Mouse (Mus musculus) spleen, postnatal 36 days (tissue): Measurements from ENCODE around the gene 2310022A10Rik.
"Not testable (repeated sequence)": the region's sequence is repeated elsewhere in the genome, so short reads cannot be mapped to it uniquely, and the experiment has no call there.

ENCODE experiments used
- DNase-seq, 2 experiments: peaks; one replicate each; pipeline ENCODE4 v3.0.0; 2022; ENCODE audit warnings: low spot score in 2 of 2, mixed read lengths in 1 of 2

2310022A10Rik gene

DNA sequence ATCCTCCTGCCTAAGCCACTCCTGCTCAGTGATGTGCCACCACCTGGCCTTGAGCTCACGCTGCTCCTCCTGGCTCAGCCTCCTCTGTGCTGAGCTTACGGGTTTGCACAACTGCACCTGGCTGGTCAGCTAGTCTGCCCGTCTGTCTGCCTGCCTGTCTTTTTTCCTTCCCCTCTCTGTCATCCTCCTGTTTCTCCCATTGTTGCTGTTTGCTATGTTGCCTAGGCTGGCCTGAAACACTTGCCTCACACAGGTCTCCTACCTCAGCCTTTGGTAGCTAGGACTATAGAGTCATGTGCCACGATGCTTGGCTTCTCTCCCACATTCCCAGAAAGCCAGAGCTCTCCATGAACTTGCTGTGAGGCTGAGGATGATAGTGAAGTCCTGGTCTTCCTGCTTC, 59.9 kb downstream of the 2310022A10Rik start:
- no peak for DNase-seq

DNA sequence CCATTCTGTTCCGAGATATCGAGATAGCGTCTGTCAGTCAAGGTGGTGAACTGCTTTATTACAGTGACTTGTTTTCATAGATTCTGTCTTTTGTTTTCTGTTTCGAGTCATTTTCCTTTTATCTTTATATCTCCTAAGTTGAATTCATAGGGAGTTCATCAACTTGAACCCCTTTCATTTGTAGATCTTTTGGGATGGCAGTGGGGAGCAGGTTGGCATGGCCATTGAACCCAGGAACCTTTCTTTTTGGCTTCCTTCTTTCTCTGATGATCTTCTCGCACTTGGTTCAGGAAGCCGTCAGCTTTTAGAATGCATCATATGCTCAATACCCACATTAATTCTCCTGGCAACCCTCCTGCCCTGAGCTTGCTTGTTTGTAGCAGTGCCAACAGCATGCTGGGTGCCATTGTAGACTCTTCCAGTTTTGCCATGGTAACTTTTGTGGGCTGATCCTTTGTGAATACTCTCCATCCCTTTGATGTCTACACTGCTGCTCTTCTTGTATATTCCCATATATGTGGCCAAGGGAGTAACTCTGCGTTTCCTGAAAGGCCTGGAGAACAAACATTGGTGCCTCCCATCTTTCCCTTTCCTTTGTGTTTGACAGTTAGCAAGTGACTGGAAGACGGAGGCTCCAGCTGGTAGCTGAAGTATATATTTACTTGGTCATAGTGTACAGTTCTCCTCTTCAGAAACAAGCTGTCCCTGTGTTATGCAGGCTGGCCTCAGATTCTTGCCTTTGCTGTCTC, 60.9 kb downstream of the 2310022A10Rik start:
- DNase-seq = no peak

DNA sequence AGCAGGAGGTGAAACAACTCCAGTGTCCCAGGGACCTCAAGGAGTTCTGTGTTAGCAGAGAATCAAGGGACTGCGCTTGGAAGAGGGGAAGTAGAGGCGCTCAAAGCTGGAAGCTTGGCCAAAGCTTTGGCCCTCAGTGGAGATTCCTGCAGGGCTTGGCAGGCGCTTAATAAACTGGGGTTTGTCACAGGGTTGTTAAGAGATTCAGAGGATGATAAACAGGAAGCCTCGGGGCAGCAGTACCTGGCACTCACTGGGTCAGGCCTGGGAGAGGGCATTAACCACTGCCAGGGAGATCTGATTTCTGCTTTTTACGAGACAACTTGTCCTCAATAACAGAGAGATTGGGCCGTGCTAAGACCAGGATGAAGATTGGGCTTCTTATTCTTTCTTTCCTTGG, 68.0 kb downstream of the 2310022A10Rik start:
- no peak for DNase-seq

DNA sequence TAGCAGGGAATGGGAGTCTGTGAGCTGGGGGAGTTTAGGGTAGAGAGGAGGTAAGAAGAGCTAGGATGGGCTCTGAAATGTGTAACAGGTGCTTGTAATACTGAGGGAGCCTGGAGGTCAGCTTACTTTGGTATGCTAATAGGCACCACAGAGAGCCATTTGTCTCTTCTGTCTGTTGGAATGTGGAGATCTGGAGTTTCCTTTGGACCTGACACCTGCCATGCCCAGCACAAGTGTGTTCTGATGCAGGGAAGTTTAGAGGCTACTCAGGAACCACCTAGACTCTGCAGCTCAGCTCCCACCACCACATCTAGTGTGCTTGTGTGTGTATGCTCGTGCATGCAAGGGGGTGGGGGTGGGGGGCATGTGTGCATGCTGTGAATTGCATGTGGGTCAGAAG, 69.2 kb downstream of the 2310022A10Rik start:
- no peak for DNase-seq

DNA sequence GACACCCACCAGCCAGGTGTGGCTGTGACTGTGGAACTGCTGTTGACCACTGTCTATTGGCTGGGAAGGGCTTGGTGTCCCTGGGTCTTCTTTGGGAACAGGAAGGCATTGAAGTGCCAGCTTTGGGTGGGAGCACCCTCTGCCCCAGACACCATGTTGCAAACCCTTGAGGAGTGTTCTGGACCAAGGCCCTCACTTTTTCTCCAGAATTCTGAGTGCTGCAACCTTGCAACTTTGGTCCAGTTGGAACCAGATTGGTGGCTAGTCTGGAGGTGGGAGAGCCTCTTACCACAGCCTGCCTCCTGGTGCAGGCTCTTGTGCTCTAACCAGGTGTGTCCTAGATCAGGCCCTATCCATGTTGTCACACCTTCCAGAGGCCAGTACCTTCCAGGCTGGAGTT, 71.9 kb downstream of the 2310022A10Rik start:
- DNase-seq = no peak

DNA sequence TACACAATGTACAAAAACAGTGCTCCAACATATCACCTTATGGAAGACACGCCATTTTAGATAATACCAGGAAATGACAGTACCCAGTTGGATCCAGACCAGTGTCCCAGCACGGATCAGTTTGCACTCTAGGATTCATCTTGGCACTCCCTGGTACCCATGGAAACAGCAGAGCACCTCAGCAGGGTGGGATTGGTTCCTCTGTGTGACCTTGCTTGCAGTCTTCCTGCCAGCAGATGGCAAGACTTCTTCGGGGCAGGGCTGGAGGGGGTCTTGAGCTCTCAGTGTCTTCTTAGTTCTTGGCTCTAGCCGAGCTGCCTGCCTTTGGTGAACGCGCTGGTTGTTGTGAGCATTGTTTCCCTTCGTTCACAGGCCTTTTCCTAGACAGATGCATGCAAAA, 74.7 kb downstream of the 2310022A10Rik start:
- no peak for DNase-seq

DNA sequence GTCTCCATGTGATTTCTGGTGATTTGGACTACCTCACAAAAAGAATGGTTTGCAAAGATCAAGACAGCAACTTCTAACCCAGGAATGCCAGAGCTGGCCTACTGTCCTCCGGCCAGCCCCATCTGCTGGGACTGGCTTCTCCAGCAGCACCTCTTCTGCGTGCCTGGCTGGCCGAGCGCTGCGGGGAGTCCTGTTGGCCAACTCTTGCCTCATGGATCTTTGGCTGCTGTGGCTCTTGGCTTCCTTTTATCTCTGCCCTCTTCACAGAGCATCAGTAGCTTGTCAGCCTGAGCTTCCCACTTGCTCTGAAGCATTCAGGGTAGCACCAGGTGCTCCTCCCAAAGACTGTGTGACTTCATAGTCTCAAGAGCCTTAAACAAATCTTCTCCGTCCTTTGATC, 75.2 kb downstream of the 2310022A10Rik start:
- DNase-seq = no peak

DNA sequence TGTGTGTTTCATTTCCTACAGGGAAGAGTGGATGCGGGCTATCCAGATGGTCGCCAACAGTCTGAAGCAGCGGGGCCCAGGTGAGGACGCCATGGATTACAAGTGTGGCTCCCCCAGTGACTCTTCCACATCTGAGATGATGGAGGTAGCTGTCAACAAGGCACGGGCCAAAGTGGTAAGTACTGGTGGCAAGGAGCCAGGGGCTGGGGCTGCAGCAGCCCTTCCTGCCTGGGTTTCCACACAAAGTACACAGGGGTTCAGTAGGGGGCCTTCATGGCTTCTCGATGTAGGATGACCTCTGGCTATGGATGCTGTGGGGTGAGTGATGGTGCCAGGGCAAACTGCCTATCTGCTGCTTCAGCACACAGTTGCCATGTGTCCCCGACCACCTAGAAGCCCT, 75.8 kb downstream of the 2310022A10Rik start:
- DNase-seq = not testable (repeated sequence)

DNA sequence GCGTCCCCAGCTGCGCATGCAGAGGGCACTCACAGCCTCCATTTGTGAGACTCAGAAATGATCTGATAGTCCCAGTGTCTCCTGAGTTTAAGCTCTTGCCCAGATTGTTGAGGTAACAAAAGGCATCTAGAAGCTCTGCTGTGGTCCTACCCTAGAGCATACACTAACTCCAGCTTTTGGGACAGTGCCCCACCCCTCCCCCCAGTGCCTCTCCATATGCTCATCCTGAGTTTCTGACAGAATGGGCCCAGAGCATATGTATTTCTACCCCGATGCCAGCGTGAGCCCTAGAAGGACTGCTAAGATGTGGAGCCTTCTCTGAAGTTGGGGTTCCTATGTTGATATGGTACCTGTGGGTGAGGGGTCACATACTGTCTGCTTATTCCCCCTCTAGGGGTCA, 78.4 kb downstream of the 2310022A10Rik start:
- no peak for DNase-seq
